ENCODE assay signal across 10 mouse cellular contexts in the genomic region with DNA sequence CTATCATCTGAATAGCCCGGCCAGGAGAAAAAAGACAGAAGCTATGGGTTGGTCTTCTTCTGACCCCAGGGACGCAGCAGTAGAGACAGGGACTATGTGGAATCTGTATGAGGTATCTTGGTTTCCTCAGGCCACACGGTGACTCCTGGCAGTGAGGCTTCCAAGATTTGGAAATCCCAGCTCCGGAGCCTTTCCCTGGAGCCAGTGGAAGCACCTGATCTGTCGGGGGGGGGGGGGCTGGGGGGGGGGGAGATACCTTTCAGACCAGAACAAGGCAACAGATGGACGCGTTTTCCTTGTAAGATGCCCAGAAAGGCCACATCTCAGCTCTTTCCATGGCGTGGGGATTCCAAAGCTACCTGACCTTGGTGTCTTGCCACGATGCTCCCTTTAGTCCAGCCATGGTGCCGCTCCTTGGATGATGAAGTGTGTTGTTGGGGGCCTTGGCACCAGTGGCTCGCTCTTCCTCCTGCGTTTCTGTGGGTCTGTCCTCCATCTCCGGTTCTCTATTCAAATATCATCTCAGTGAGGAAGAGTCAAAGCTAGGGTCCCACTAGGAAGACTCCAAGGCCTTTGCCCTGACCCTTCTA. TPM values are rescaled to one million over a fixed set of nuclear protein-coding genes. Genes with fewer than 3 reads are reported as not detected.
A peak's percentile ranks its signal among the peaks of the same experiment; 100 is the strongest.
DNase-seq lines count a peak whose midpoint lies in the region; ATAC-seq lines count a peak whose summit lies in the region.
"Had no signal": no experiment of that assay in that cellular context is flagged by ENCODE, and none has a peak within 500 bp of the region (broad histone marks: within the 10 kb centered on the region; RNA-seq: fewer than 3 reads in every experiment).

No protein-coding gene starts in this region.

- peaks cover 46% of the 10 kb centered on the region for H3K4me1 ChIP-seq in liver, embryonic 12.5 days
- H3K4me1 ChIP-seq in forebrain, embryonic 14.5 days (ENCODE audit: control insufficient read depth, insufficient read depth, low read length), result peaks cover 22% of the 10 kb centered on the region
- H3K4me1 ChIP-seq in midbrain, embryonic 12.5 days, result peaks cover 38% of the 10 kb centered on the region

- no peak for ATAC-seq in liver, embryonic 12.5 days
- no peak for ATAC-seq in forebrain, embryonic 14.5 days
- ATAC-seq in midbrain, embryonic 12.5 days (ENCODE audit: low FRiP score, low read depth), result no peak
- ATAC-seq in erythroblast, adult 5-6 weeks (replicated peaks; ENCODE audit: low FRiP score, poor library complexity, severe bottlenecking), result no peak

- H3K4me2 ChIP-seq in liver, embryonic 12.5 days, result no peak overlapping the region
- no peak overlapping the region for H3K4me2 ChIP-seq in forebrain, embryonic 14.5 days (ENCODE audit: low read length)
- no peak overlapping the region for H3K4me2 ChIP-seq in midbrain, embryonic 12.5 days (replicated peaks)

- no peaks in the 10 kb centered on the region for H3K9me3 ChIP-seq in liver, embryonic 12.5 days (replicated peaks)
- no peaks in the 10 kb centered on the region for H3K9me3 ChIP-seq in forebrain, embryonic 14.5 days (replicated peaks; ENCODE audit: control insufficient read depth, low read length)
- H3K9me3 ChIP-seq in midbrain, embryonic 12.5 days, result no peaks in the 10 kb centered on the region

- no peak overlapping the region for H3K9ac ChIP-seq in liver, embryonic 12.5 days
- H3K9ac ChIP-seq in forebrain, embryonic 14.5 days (ENCODE audit: low read length), result no peak overlapping the region; the same call in 1 of the 2 replicates
- H3K9ac ChIP-seq in midbrain, embryonic 12.5 days (replicated peaks), result peak overlapping the region; percentile 15; the same call in 1 of the 2 replicates

- WGBS in liver, embryonic 12.5 days (ENCODE audit: insufficient replicate concordance), result 71% methylated on average over 12 of the region's 13 CpGs
- WGBS in forebrain, embryonic 14.5 days, result 89% methylated on average over 11 of the region's 13 CpGs
- 89% methylated on average over 11 of the region's 13 CpGs for WGBS in midbrain, embryonic 12.5 days

- H3K27me3 ChIP-seq in liver, embryonic 12.5 days (replicated peaks), result peaks cover 42% of the 10 kb centered on the region
- H3K27me3 ChIP-seq in forebrain, embryonic 14.5 days (replicated peaks; ENCODE audit: control insufficient read depth, insufficient read depth, low read length), result no peaks in the 10 kb centered on the region
- H3K27me3 ChIP-seq in midbrain, embryonic 12.5 days, result no peaks in the 10 kb centered on the region

- H3K27ac ChIP-seq in liver, embryonic 12.5 days, result peak overlapping the region; percentile 22; the same call in 1 of the 2 replicates
- peak overlapping the region; percentile 93; the same call in 1 of the 2 replicates for H3K27ac ChIP-seq in forebrain, embryonic 14.5 days (ENCODE audit: low read depth, low read length)
- peak overlapping the region; percentile 95 for H3K27ac ChIP-seq in midbrain, embryonic 12.5 days (replicated peaks)

- H3K4me3 ChIP-seq in liver, embryonic 12.5 days, result no peak overlapping the region
- no peak overlapping the region for H3K4me3 ChIP-seq in forebrain, embryonic 14.5 days (ENCODE audit: low read depth, low read length)
- H3K4me3 ChIP-seq in midbrain, embryonic 12.5 days, result no peak overlapping the region

- DNase-seq in cerebellum, postnatal 25 days, result peak; percentile 39 to 47
- no peak for DNase-seq in cerebellum, postnatal 36 days
- no peak for DNase-seq in liver
- DNase-seq in forebrain, embryonic 14.5 days (ENCODE audit: low spot score), result no peak
- DNase-seq in ovary, postnatal 14 days (ENCODE audit: low spot score), result no peak
- DNase-seq: kidney, adult 2 months; thymus, adult 2 months had no signal

- no peaks in the 10 kb centered on the region for H3K36me3 ChIP-seq in liver, embryonic 12.5 days
- no peaks in the 10 kb centered on the region for H3K36me3 ChIP-seq in forebrain, embryonic 14.5 days (ENCODE audit: control insufficient read depth, insufficient read depth, low read length)
- no peaks in the 10 kb centered on the region for H3K36me3 ChIP-seq in midbrain, embryonic 12.5 days

RNA-seq across cellular contexts. Expression of a gene that starts 47.7 kb away (rescaled TPM):
- 29.2 and 30.9 TPM in 2 replicates for polyA plus RNA-seq in liver, embryonic 12.5 days (2016; fragmentation: Nextera tagmentation; extraction: Ambion mirVana)
- 37.8 and 44.5 TPM in 2 replicates for polyA plus RNA-seq in forebrain, embryonic 14.5 days (2014; fragmentation: Nextera tagmentation; extraction: Ambion mirVana)
- 45.6 and 49.1 TPM in 2 replicates for polyA plus RNA-seq in midbrain, embryonic 12.5 days (2016; fragmentation: Nextera tagmentation; extraction: Ambion mirVana)
- 19.4 and 22.2 TPM in 2 replicates for total RNA-seq in erythroblast, adult 5-6 weeks (2015; ENCODE audit: low replicate concordance)
- total RNA-seq in erythroblast, adult 5-6 weeks (2017; ENCODE audit: low replicate concordance), result 15.9 and 16.3 TPM in 2 replicates

RNA-seq across cellular contexts. Expression of a gene that starts 47.8 kb away (rescaled TPM):
- polyA plus RNA-seq in liver, embryonic 12.5 days (2016; fragmentation: Nextera tagmentation; extraction: Ambion mirVana), result 0.14 and 0.23 TPM in 2 replicates
- 0.16 and 0.20 TPM in 2 replicates for polyA plus RNA-seq in forebrain, embryonic 14.5 days (2014; fragmentation: Nextera tagmentation; extraction: Ambion mirVana)
- 0.22 and 0.34 TPM in 2 replicates for polyA plus RNA-seq in midbrain, embryonic 12.5 days (2016; fragmentation: Nextera tagmentation; extraction: Ambion mirVana)
- not detected in 2 replicates for total RNA-seq in erythroblast, adult 5-6 weeks (2015; ENCODE audit: low replicate concordance)
- 1.3 TPM in 1 of 2 replicates, not detected in the other for total RNA-seq in erythroblast, adult 5-6 weeks (2017; ENCODE audit: low replicate concordance)
- polyA plus RNA-seq: thymus, adult 2 months had no signal

Comparison
In these comparisons a context has a peak if more than half of its experiments do, and no peak if none do; other contexts are left out.
1. DNase-seq: peak in cerebellum, postnatal 25 days (2 of 2); none in cerebellum, postnatal 36 days (0 of 2), liver (single experiment), forebrain, embryonic 14.5 days (single experiment) and ovary, postnatal 14 days (single experiment).
2. H3K27ac ChIP-seq: peak in every context shown above with its lines; median percentile 95 in midbrain, embryonic 12.5 days; 93 in forebrain, embryonic 14.5 days; 22 in liver, embryonic 12.5 days.